Mouse (Mus musculus) myocyte (in vitro differentiated cells): Measurements from ENCODE around the gene Hspd1. TPM values are rescaled to one million over a fixed set of nuclear protein-coding genes. Genes with fewer than 3 reads are reported as not detected.
"Not testable (repeated sequence)": the region's sequence is repeated elsewhere in the genome, so short reads cannot be mapped to it uniquely, and the experiment has no call there.

Experiments
- H3K27me3 ChIP-seq: one replicate; pipeline ENCODE4 v1.6.1; 2011; ENCODE audit not compliant: control insufficient read depth, insufficient read depth, insufficient read length
- H3K36me3 ChIP-seq: one replicate; pipeline ENCODE4 v1.6.1; 2011; ENCODE audit not compliant: control insufficient read depth, insufficient read depth
- H3K4me2 ChIP-seq: one replicate; pipeline ENCODE4 v1.6.1; 2011; ENCODE audit warnings: low read depth, control low read depth
- H3K4me3 ChIP-seq: one replicate; pipeline ENCODE4 v1.5.1; 2011; ENCODE audit warnings: mild to moderate bottlenecking, control low read depth, moderate library complexity
- H3K79me2 ChIP-seq: one replicate; pipeline ENCODE4 v1.6.1; 2011; ENCODE audit not compliant: control insufficient read depth, insufficient read depth
- H3ac ChIP-seq: one replicate; pipeline ENCODE4 v1.6.1; 2011; ENCODE audit not compliant: control insufficient read depth, insufficient read length
- CEBPB ChIP-seq: IDR thresholded peaks from 2 replicates; pipeline ENCODE4 v1.6.1; 2011; ENCODE audit warnings: mild to moderate bottlenecking, moderate library complexity; ENCODE audit not compliant: poor library complexity, insufficient read depth, severe bottlenecking
- E2F4 ChIP-seq: IDR thresholded peaks from one replicate; pipeline ENCODE4 v1.6.1; 2011; ENCODE audit warnings: mild to moderate bottlenecking, control low read depth, moderate library complexity; ENCODE audit not compliant: insufficient read depth
- MAX ChIP-seq: IDR thresholded peaks from one replicate; pipeline ENCODE4 v1.6.1; 2011; ENCODE audit warnings: low read depth, mild to moderate bottlenecking, control low read depth
- MYOD1 ChIP-seq, 3 experiments: IDR thresholded peaks; one replicate each; pipeline ENCODE4 v1.6.1; 2011; ENCODE audit warnings: control low read depth in 2 of 3, low read depth in 2 of 3, mild to moderate bottlenecking in 2 of 3, moderate library complexity in 1 of 3; ENCODE audit not compliant: insufficient read length in 2 of 3, control insufficient read depth in 1 of 3
- MYOG ChIP-seq, 3 experiments: IDR thresholded peaks; one replicate each; pipeline ENCODE4 v1.6.1; 2011; ENCODE audit warnings: control low read depth in 2 of 3, low read depth in 2 of 3, mild to moderate bottlenecking in 2 of 3; ENCODE audit not compliant: insufficient read length in 2 of 3, control insufficient read depth in 1 of 3, insufficient read depth in 1 of 3
- POLR2A ChIP-seq: IDR thresholded peaks from one replicate; pipeline ENCODE4 v1.6.1; 2011; ENCODE audit warnings: low read depth, mild to moderate bottlenecking, control low read depth, moderate library complexity; ENCODE audit not compliant: insufficient read length
- POLR2AphosphoS2 ChIP-seq: IDR thresholded peaks from one replicate; pipeline ENCODE4 v1.6.1; 2011; ENCODE audit warnings: low read depth, control low read depth; ENCODE audit not compliant: insufficient read length
- REST ChIP-seq: IDR thresholded peaks from one replicate; pipeline ENCODE4 v1.6.1; 2011; ENCODE audit warnings: mild to moderate bottlenecking, control low read depth, moderate library complexity; ENCODE audit not compliant: insufficient read depth, insufficient read length
- SRF ChIP-seq: IDR thresholded peaks from one replicate; pipeline ENCODE4 v1.6.1; 2011; ENCODE audit warnings: low read depth; ENCODE audit not compliant: control insufficient read depth, insufficient read length
- TCF12 ChIP-seq: IDR thresholded peaks from one replicate; pipeline ENCODE4 v1.6.1; 2011; ENCODE audit warnings: mild to moderate bottlenecking, control low read depth; ENCODE audit not compliant: poor library complexity, insufficient read depth, severe bottlenecking
- TCF3 ChIP-seq: IDR thresholded peaks from one replicate; pipeline ENCODE4 v1.6.1; 2011; ENCODE audit warnings: low read depth, control low read depth; ENCODE audit not compliant: insufficient read length
- USF1 ChIP-seq: IDR thresholded peaks from one replicate; pipeline ENCODE4 v1.6.1; 2011; ENCODE audit warnings: low read depth, mild to moderate bottlenecking, control low read depth, moderate library complexity
- polyA plus RNA-seq: library from polyadenylated mRNA; unstranded; fragments of >200 nt; fragmentation: generic; extraction: Trizol; gene quantifications from one replicate; pipeline ENCODE4 v1.2.1, GENCODE M21; 2012; ENCODE audit warnings: missing spikeins

Gene Hspd1
- polyA plus RNA-seq, 1 experiment = 132 TPM

GRCm38 (mm10) chr1:55074757-55075156 is 13.3 kb downstream of the Hspd1 start:
- Histone ChIP-seq H3K27me3 (no peaks in the 10 kb centered on the region), H3K36me3 (peaks cover 68% of the 10 kb centered on the region), H3K79me2 (peaks cover 4% of the 10 kb centered on the region), H3K4me2 (no peak overlapping the region), H3ac (no peak overlapping the region), H3K4me3 (no peak overlapping the region)
- peak; percentile 42 for TF ChIP-seq POLR2AphosphoS2
- TF ChIP-seq USF1 = no peak

GRCm38 (mm10) chr1:55072328-55072727 is 15.7 kb downstream of the Hspd1 start:
- peaks cover 70% of the 10 kb centered on the region for H3K36me3 ChIP-seq
- not testable (repeated sequence) for H3K27me3 ChIP-seq, H3K4me3 ChIP-seq, H3K79me2 ChIP-seq, H3K4me2 ChIP-seq, H3ac ChIP-seq

GRCm38 (mm10) chr1:55061772-55062171 is 26.3 kb downstream of the Hspd1 start:
- no peak for TF ChIP-seq MYOD1 (IDR thresholded peaks at IDR 0.05; ENCODE audit: control insufficient read depth in 1 of 3, insufficient read length in 2 of 3, low read depth in 2 of 3)
- no peak for TF ChIP-seq TCF12
- TF ChIP-seq POLR2A = no peak
- no peak for TF ChIP-seq USF1
- no peak for TF ChIP-seq E2F4
- TF ChIP-seq CEBPB = no peak
- TF ChIP-seq REST = no peak
- no peak for TF ChIP-seq SRF
- TF ChIP-seq MYOG (IDR thresholded peaks at IDR 0.05; ENCODE audit: control insufficient read depth in 1 of 3, insufficient read depth in 1 of 3, insufficient read length in 2 of 3, low read depth in 2 of 3) = no peak
- TF ChIP-seq POLR2AphosphoS2 = no peak
- no peak for TF ChIP-seq TCF3
- TF ChIP-seq MAX = no peak
- peaks cover 73% of the 10 kb centered on the region for H3K79me2 ChIP-seq
- H3K4me3 ChIP-seq = no peak overlapping the region
- no peaks in the 10 kb centered on the region for H3K27me3 ChIP-seq
- no peak overlapping the region for H3K4me2 ChIP-seq
- H3ac ChIP-seq = no peak overlapping the region
- peaks cover 40% of the 10 kb centered on the region for H3K36me3 ChIP-seq

- Histone ChIP-seq H3K79me2 (peaks cover 80% of the 10 kb centered on the region), H3K4me3 (no peak overlapping the region), H3K27me3 (no peaks in the 10 kb centered on the region), H3ac (no peak overlapping the region), H3K4me2 (no peak overlapping the region), H3K36me3 (peaks cover 38% of the 10 kb centered on the region)
- TF ChIP-seq SRF (no peak), MYOG (IDR thresholded peaks at IDR 0.05; ENCODE audit: control insufficient read depth in 1 of 3, insufficient read depth in 1 of 3, insufficient read length in 2 of 3, low read depth in 2 of 3) (no peak), CEBPB (no peak)
Measured at GRCm38 (mm10) chr1:55061099-55061498, 26.9 kb downstream of the Hspd1 start.

- H3ac ChIP-seq, H3K27me3 ChIP-seq, H3K4me2 ChIP-seq, H3K4me3 ChIP-seq: not testable (repeated sequence)
- Histone ChIP-seq H3K79me2 (peaks cover 99% of the 10 kb centered on the region), H3K36me3 (peaks cover 37% of the 10 kb centered on the region)
Measured at GRCm38 (mm10) chr1:55058383-55058782, 29.7 kb downstream of the Hspd1 start.

- Histone ChIP-seq H3K27me3 (no peaks in the 10 kb centered on the region), H3K4me2 (no peak overlapping the region), H3ac (no peak overlapping the region), H3K79me2 (peaks cover 75% of the 10 kb centered on the region), H3K36me3 (peaks cover 18% of the 10 kb centered on the region), H3K4me3 (no peak overlapping the region)
- no peak for TF ChIP-seq MYOG (IDR thresholded peaks at IDR 0.05; ENCODE audit: control insufficient read depth in 1 of 3, insufficient read depth in 1 of 3, insufficient read length in 2 of 3, low read depth in 2 of 3)
- TF ChIP-seq REST = no peak
- TF ChIP-seq MYOD1 (IDR thresholded peaks at IDR 0.05; ENCODE audit: control insufficient read depth in 1 of 3, insufficient read length in 2 of 3, low read depth in 2 of 3) = no peak
- no peak for TF ChIP-seq CEBPB
- TF ChIP-seq USF1 = no peak
- no peak for TF ChIP-seq TCF12
- TF ChIP-seq TCF3 = no peak
- no peak for TF ChIP-seq E2F4
- no peak for TF ChIP-seq SRF
- no peak for TF ChIP-seq MAX
- TF ChIP-seq POLR2AphosphoS2 = no peak
- TF ChIP-seq POLR2A = no peak
Measured at GRCm38 (mm10) chr1:55055322-55056115, 32.5 kb downstream of the Hspd1 start.
